Mouse (Mus musculus) MEL (cell line): ENCODE results near the gene Tubb3. TPM values are rescaled to one million over a fixed set of nuclear protein-coding genes. Genes with fewer than 3 reads are reported as not detected.

Experiments used
- DNase-seq: peaks from one replicate; pipeline ENCODE4 v3.0.0; 2011; ENCODE audit warnings: low read depth, low spot score
- H3K27ac ChIP-seq: 2 replicates; pipeline ENCODE4 v1.5.1; 2012; ENCODE audit warnings: low read depth, mild to moderate bottlenecking, control low read depth, low read length, moderate library complexity; ENCODE audit not compliant: control insufficient read depth
- H3K27me3 ChIP-seq, 2 experiments: fragments of 150-350 bp in 1 of 2; sonication (generic) in 1 of 2; 2 replicates each; pipeline ENCODE4 v1.6.1; 2012; ENCODE audit warnings: low read length in 2 of 2, mild to moderate bottlenecking in 2 of 2, improper control_type of control experiment in 1 of 2, moderate library complexity in 1 of 2; ENCODE audit not compliant: insufficient read depth in 2 of 2, control insufficient read depth in 1 of 2
- H3K36me3 ChIP-seq, 2 experiments: 2 replicates each; pipeline ENCODE4 v1.6.1; 2012 to 2014; ENCODE audit warnings: low read length in 2 of 2, improper control_type of control experiment in 1 of 2, inconsistent platforms in 1 of 2, mild to moderate bottlenecking in 1 of 2; ENCODE audit not compliant: insufficient read depth in 2 of 2, control insufficient read depth in 1 of 2
- H3K4me1 ChIP-seq, 2 experiments: fragments of 150-350 bp in 1 of 2; sonication (generic) in 1 of 2; 2 replicates each; pipeline ENCODE4 v1.6.1; 2012; ENCODE audit warnings: low read length in 2 of 2, improper control_type of control experiment in 1 of 2, mild to moderate bottlenecking in 1 of 2; ENCODE audit not compliant: insufficient read depth in 2 of 2, control insufficient read depth in 1 of 2
- H3K4me3 ChIP-seq, 2 experiments: fragments of 150-350 bp in 1 of 2; sonication (generic) in 1 of 2; 2 replicates each; pipeline ENCODE4 v1.5.1; 2012; ENCODE audit warnings: low read depth in 2 of 2, low read length in 2 of 2, mild to moderate bottlenecking in 2 of 2, moderate library complexity in 2 of 2, control low read depth in 1 of 2, improper control_type of control experiment in 1 of 2; ENCODE audit not compliant: control insufficient read depth in 1 of 2, insufficient read depth in 1 of 2
- H3K79me2 ChIP-seq: 2 replicates; pipeline ENCODE4 v1.6.1; 2012; ENCODE audit warnings: mild to moderate bottlenecking, low read length, moderate library complexity; ENCODE audit not compliant: control insufficient read depth, poor library complexity, insufficient read depth
- H3K9ac ChIP-seq: 2 replicates; pipeline ENCODE4 v1.6.1; 2012; ENCODE audit warnings: low read depth, mild to moderate bottlenecking, control low read depth, low read length, moderate library complexity; ENCODE audit not compliant: control insufficient read depth, poor library complexity, severe bottlenecking
- H3K9me3 ChIP-seq: fragments of 150-350 bp; sonication (generic); replicated peaks from 2 replicates; pipeline ENCODE4 v1.6.1; 2012; ENCODE audit warnings: mild to moderate bottlenecking, low read length, improper control_type of control experiment, moderate library complexity; ENCODE audit not compliant: insufficient read depth
- BHLHE40 ChIP-seq: IDR thresholded peaks from 2 replicates; pipeline ENCODE4 v1.6.1; 2012; ENCODE audit warnings: low read depth, mild to moderate bottlenecking, inconsistent platforms, low read length, improper control_type of control experiment, borderline replicate concordance
- CHD1 ChIP-seq: IDR thresholded peaks from 2 replicates; pipeline ENCODE4 v1.6.1; 2012; ENCODE audit warnings: low read depth, mild to moderate bottlenecking, inconsistent platforms, low read length, improper control_type of control experiment
- CHD2 ChIP-seq: IDR thresholded peaks from 2 replicates; pipeline ENCODE4 v1.6.1; 2011; ENCODE audit warnings: low read length, improper control_type of control experiment
- CTCF ChIP-seq, 3 experiments: IDR thresholded peaks in 2 of 3; conservative IDR thresholded peaks in 1 of 3; 2 replicates each; pipeline ENCODE4 v1.5.1; 2011 to 2012; ENCODE audit warnings: low read length in 3 of 3, low read depth in 2 of 3, mild to moderate bottlenecking in 2 of 3, improper control_type of control experiment in 1 of 3, inconsistent platforms in 1 of 3, mixed read lengths in 1 of 3, moderate library complexity in 1 of 3; ENCODE audit not compliant: control insufficient read depth in 1 of 3, insufficient read depth in 1 of 3, poor library complexity in 1 of 3, severe bottlenecking in 1 of 3
- E2F4 ChIP-seq: IDR thresholded peaks from 2 replicates; pipeline ENCODE4 v1.6.1; 2011; ENCODE audit warnings: low read depth, low read length, improper control_type of control experiment, borderline replicate concordance
- ELF1 ChIP-seq: IDR thresholded peaks from 2 replicates; pipeline ENCODE4 v1.6.1; 2014; ENCODE audit warnings: low read depth, mild to moderate bottlenecking, inconsistent platforms, low read length, improper control_type of control experiment, moderate library complexity
- EP300 ChIP-seq, 2 experiments: IDR thresholded peaks; 2 replicates each; pipeline ENCODE4 v1.6.1; 2011; ENCODE audit warnings: improper control_type of control experiment in 2 of 2, low read length in 2 of 2, low read depth in 1 of 2, mild to moderate bottlenecking in 1 of 2
- ETS1 ChIP-seq: IDR thresholded peaks from 2 replicates; pipeline ENCODE4 v1.6.1; 2012; ENCODE audit warnings: low read depth, mild to moderate bottlenecking, inconsistent platforms, low read length, improper control_type of control experiment, moderate library complexity
- GABPA ChIP-seq: IDR thresholded peaks from 2 replicates; pipeline ENCODE4 v1.6.1; 2012; ENCODE audit warnings: low read depth, mild to moderate bottlenecking, inconsistent platforms, low read length, improper control_type of control experiment, moderate library complexity
- GATA1 ChIP-seq: IDR thresholded peaks from 2 replicates; pipeline ENCODE4 v1.6.1; 2011; ENCODE audit warnings: low read depth, low read length, improper control_type of control experiment
- HCFC1 ChIP-seq: IDR thresholded peaks from 2 replicates; pipeline ENCODE4 v1.6.1; 2012; ENCODE audit warnings: low read depth, mild to moderate bottlenecking, inconsistent platforms, low read length, improper control_type of control experiment, moderate library complexity
- MAFK ChIP-seq: IDR thresholded peaks from 2 replicates; pipeline ENCODE4 v1.6.1; 2011; ENCODE audit warnings: low read depth, mild to moderate bottlenecking, low read length, improper control_type of control experiment, borderline replicate concordance
- MAX ChIP-seq: IDR thresholded peaks from 2 replicates; pipeline ENCODE4 v1.6.1; 2011; ENCODE audit warnings: low read length, improper control_type of control experiment
- MEF2A ChIP-seq: IDR thresholded peaks from 2 replicates; pipeline ENCODE4 v1.6.1; 2014; ENCODE audit warnings: low read depth, mild to moderate bottlenecking, inconsistent platforms, low read length, improper control_type of control experiment; ENCODE audit not compliant: poor library complexity, insufficient replicate concordance, severe bottlenecking; ENCODE audit errors: extremely low read depth
- MXI1 ChIP-seq: IDR thresholded peaks from 2 replicates; pipeline ENCODE4 v1.6.1; 2011; ENCODE audit warnings: mild to moderate bottlenecking, low read depth, low read length, improper control_type of control experiment
- MYB ChIP-seq: IDR thresholded peaks from 2 replicates; pipeline ENCODE4 v1.6.1; 2011; ENCODE audit warnings: mild to moderate bottlenecking, low read depth, low read length, improper control_type of control experiment
- MYC ChIP-seq: IDR thresholded peaks from 2 replicates; pipeline ENCODE4 v1.6.1; 2011; ENCODE audit warnings: low read depth, mild to moderate bottlenecking, low read length, improper control_type of control experiment, moderate library complexity
- NELFE ChIP-seq: IDR thresholded peaks from 2 replicates; pipeline ENCODE4 v1.6.1; 2011; ENCODE audit warnings: low read depth, low read length, improper control_type of control experiment
- POLR2AphosphoS5 ChIP-seq: IDR thresholded peaks from 2 replicates; pipeline ENCODE4 v1.6.1; 2012; ENCODE audit warnings: low read depth, borderline replicate concordance, mild to moderate bottlenecking, inconsistent platforms, low read length, moderate library complexity, mixed read lengths
- RCOR1 ChIP-seq: IDR thresholded peaks from 2 replicates; pipeline ENCODE4 v1.6.1; 2012; ENCODE audit warnings: low read depth, mild to moderate bottlenecking, inconsistent platforms, low read length, improper control_type of control experiment
- SMC3 ChIP-seq: IDR thresholded peaks from 2 replicates; pipeline ENCODE4 v1.6.1; 2011; ENCODE audit warnings: low read depth, low read length, improper control_type of control experiment
- TAL1 ChIP-seq: IDR thresholded peaks from 2 replicates; pipeline ENCODE4 v1.6.1; 2012; ENCODE audit warnings: mild to moderate bottlenecking, inconsistent platforms, low read length, moderate library complexity, mixed read lengths
- UBTF ChIP-seq: IDR thresholded peaks from 2 replicates; pipeline ENCODE4 v1.6.1; 2012; ENCODE audit warnings: low read depth, mild to moderate bottlenecking, inconsistent platforms, low read length, improper control_type of control experiment, moderate library complexity, borderline replicate concordance; ENCODE audit not compliant: insufficient read depth
- ZKSCAN1 ChIP-seq: IDR thresholded peaks from 2 replicates; pipeline ENCODE4 v1.6.1; 2012; ENCODE audit warnings: low read depth, mild to moderate bottlenecking, inconsistent platforms, low read length, improper control_type of control experiment, moderate library complexity
- ZNF384 ChIP-seq: IDR thresholded peaks from 2 replicates; pipeline ENCODE4 v1.6.1; 2012; ENCODE audit warnings: low read depth, mild to moderate bottlenecking, inconsistent platforms, low read length, improper control_type of control experiment
- polyA plus RNA-seq, 2 experiments: library from polyadenylated mRNA; stranded (reverse) in 1 of 2; unstranded in 1 of 2; fragments of >175 nt in 1 of 2; fragments of >200 nt in 1 of 2; gene quantifications; 2 replicates each; pipeline versions ENCODE4 v1.2.1 to v1.2.4; 2012; ENCODE audit warnings: low replicate concordance in 2 of 2, low read depth in 1 of 2; ENCODE audit not compliant: insufficient read length in 2 of 2, insufficient read depth in 1 of 2, missing spikeins in 1 of 2
- total RNA-seq: library from RNA; depleted of rRNA; stranded (reverse); fragments of 300-350 nt; gene quantifications from 2 replicates; pipeline ENCODE4 v1.2.3, GENCODE M21; 2012

Gene Tubb3
- total and polyA plus RNA-seq, 3 experiments = 0.69 to 1.4 TPM; not detected in 1

DNA sequence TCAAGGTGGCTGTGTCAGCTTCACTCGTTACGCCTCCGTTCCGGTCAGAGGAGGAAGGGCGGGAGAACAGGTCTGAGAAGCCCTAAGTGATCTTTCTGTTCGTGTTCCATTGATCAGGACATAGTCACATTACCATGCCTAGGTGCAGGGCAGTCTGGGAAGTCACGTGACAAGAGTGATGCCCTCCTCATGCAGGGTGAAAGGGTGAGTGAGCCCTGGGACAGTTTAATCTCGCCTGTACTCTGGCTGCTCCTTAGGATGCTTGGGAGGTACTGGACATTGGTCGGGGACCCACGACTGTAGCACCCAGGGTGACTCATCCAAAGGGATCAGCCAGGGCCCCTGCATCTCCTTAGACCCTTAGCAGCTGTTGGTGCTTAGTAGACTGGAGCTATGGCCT is 34.8 kb downstream of the Tubb3 start:
- no peaks in the 10 kb centered on the region for H3K27me3 ChIP-seq
- H3K4me1 ChIP-seq = peaks cover 10 to 39% of the 10 kb centered on the region in 2 experiments
- no peak for DNase-seq
- H3K36me3 ChIP-seq = peaks cover 0 to 23% of the 10 kb centered on the region in 2 experiments; a peak in 2 of 4 replicates
- no peak overlapping the region for H3K9ac ChIP-seq
- H3K79me2 ChIP-seq = peaks cover 4% of the 10 kb centered on the region; the same call in 1 of the 2 replicates
- H3K9me3 ChIP-seq = no peaks in the 10 kb centered on the region
- TF ChIP-seq NELFE (no peak), GABPA (no peak), SMC3 (no peak), E2F4 (no peak), CHD1 (no peak), UBTF (no peak), POLR2AphosphoS5 (no peak), TAL1 (no peak), MAX (no peak), CHD2 (no peak), ELF1 (no peak)
- TF ChIP-seq, all 39 proteins: peak for 0
- Histone ChIP-seq H3K4me3 (no peak overlapping the region), H3K27ac (no peak overlapping the region)

DNA sequence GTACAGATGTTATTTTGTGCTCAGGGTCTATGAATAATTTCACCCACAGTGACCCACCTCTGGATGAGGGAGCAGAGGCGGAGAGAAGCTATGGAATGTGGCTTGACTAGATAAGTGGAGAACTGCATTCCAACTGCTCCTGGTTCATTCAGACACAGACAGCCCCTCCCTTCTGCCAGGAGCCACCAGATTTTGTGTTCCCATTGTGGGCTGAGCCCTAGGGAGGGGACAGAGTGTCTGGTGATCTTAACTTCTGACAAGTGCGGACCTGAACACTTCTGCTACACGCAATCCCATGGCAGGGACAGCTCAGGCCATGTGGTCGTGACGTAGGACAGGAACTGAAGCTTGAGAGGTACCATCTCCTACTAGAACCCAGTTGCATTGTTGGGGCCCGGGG is 35.6 kb downstream of the Tubb3 start:
- Histone ChIP-seq H3K9me3 (no peaks in the 10 kb centered on the region), H3K27ac (no peak overlapping the region), H3K4me3 (no peak overlapping the region), H3K27me3 (no peaks in the 10 kb centered on the region), H3K36me3 (peaks cover 0 to 31% of the 10 kb centered on the region in 2 experiments; a peak in 2 of 4 replicates), H3K4me1 (peaks cover 18 to 40% of the 10 kb centered on the region in 2 experiments), H3K79me2 (peaks cover 4% of the 10 kb centered on the region; the same call in 1 of the 2 replicates), H3K9ac (no peak overlapping the region)
- no peak for DNase-seq
- no peak for TF ChIP-seq ZKSCAN1
- TF ChIP-seq GATA1 = no peak
- TF ChIP-seq HCFC1 = no peak
- no peak for TF ChIP-seq TAL1
- no peak for TF ChIP-seq MXI1

DNA sequence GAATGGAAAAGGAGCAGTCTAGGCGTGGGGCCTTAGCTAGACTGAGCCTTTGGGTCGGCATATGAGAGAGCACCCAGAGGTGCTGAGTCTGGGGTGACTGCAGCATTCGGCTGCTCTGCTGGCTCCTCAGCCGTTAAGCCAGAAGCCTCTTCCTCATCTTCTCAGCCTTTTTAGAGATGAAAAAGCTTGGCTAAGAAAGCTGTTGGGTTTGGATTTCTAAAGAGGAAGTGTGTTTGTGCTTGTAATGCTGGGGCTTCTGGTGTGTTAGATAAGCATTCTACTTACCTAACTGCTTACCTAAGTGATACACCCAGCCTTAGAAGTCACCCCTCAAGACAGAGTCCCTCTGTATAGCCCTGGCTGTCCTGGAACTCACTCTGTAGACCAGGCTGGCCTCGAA is 39.6 kb downstream of the Tubb3 start:
- Histone ChIP-seq H3K36me3 (peaks cover 0 to 36% of the 10 kb centered on the region in 2 experiments; a peak in 3 of 4 replicates), H3K27me3 (no peaks in the 10 kb centered on the region), H3K79me2 (no peaks in the 10 kb centered on the region), H3K9me3 (no peaks in the 10 kb centered on the region), H3K4me1 (peaks cover 13 to 36% of the 10 kb centered on the region in 2 experiments), H3K4me3 (peak overlapping the region; percentile 6 to 17; a peak in 2 of 4 replicates), H3K9ac (peak overlapping the region; percentile 34), H3K27ac (peak overlapping the region; percentile 94)
- DNase-seq = peak; percentile 94
- TF ChIP-seq MEF2A (no peak), GABPA (no peak), MAFK (peak; percentile 56; the same call in 1 of the 2 replicates), GATA1 (peak; percentile 95), ZNF384 (peak; percentile 68), TAL1 (peak; percentile 96), CTCF (IDR thresholded peaks at IDR 0.05 in 2 of 3, conservative IDR thresholded peaks at IDR 0.05 in 1 of 3; ENCODE audit: control insufficient read depth in 1 of 3, insufficient read depth in 1 of 3, low read depth in 2 of 3, low read length in 3 of 3, poor library complexity in 1 of 3, severe bottlenecking in 1 of 3) (no peak), MYB (peak; percentile 85), EP300 (IDR thresholded peaks at IDR 0.05; ENCODE audit: low read depth in 1 of 2, low read length in 2 of 2) (peak; percentile 97 to 98), BHLHE40 (peak; percentile 84; the same call in 1 of the 2 replicates), ETS1 (peak; percentile 94), HCFC1 (no peak), MYC (peak; percentile 59; the same call in 1 of the 2 replicates), MAX (peak; percentile 57; the same call in 1 of the 2 replicates), RCOR1 (peak; percentile 94), POLR2AphosphoS5 (no peak)
